Mouse (Mus musculus) G1E (cell line): ENCODE results near the gene Hivep3. TPM values are rescaled to one million over a fixed set of nuclear protein-coding genes. Genes with fewer than 3 reads are reported as not detected.
A peak's percentile ranks its signal among the peaks of the same experiment; 100 is the strongest.

Source experiments
- ATAC-seq: 2 replicates; pipeline ENCODE4 v1.8.0; 2016; ENCODE audit warnings: mild to moderate bottlenecking; ENCODE audit not compliant: insufficient number of reproducible peaks, poor library complexity, low FRiP score, severe bottlenecking; ENCODE audit errors: extremely low read depth
- DNase-seq: peaks from one replicate; pipeline ENCODE4 v3.0.0; 2012; ENCODE audit warnings: low spot score
- H3K27me3 ChIP-seq: 2 replicates; pipeline ENCODE4 v1.6.1; 2012; ENCODE audit warnings: mild to moderate bottlenecking, low read length, inconsistent platforms; ENCODE audit not compliant: insufficient read depth
- H3K36me3 ChIP-seq: replicated peaks from 2 replicates; pipeline ENCODE3; 2012; ENCODE audit warnings: mild to moderate bottlenecking, inconsistent platforms
- H3K4me1 ChIP-seq: 2 replicates; pipeline ENCODE4 v1.6.1; 2012; ENCODE audit warnings: low read depth, low read length, inconsistent platforms, mixed read lengths; ENCODE audit not compliant: insufficient read depth
- H3K4me3 ChIP-seq: 2 replicates; pipeline ENCODE4 v1.5.1; 2012; ENCODE audit warnings: low read depth, mild to moderate bottlenecking, inconsistent platforms, low read length, moderate library complexity, mixed read lengths
- H3K9me3 ChIP-seq: replicated peaks from 2 replicates; pipeline ENCODE4 v1.6.1; 2012; ENCODE audit warnings: inconsistent platforms
- CTCF ChIP-seq: IDR thresholded peaks from 2 replicates; pipeline ENCODE4 v1.5.1; 2012; ENCODE audit warnings: low read depth, low read length, inconsistent platforms, mixed read lengths
- GATA1 ChIP-seq: IDR thresholded peaks from 2 replicates; pipeline ENCODE4 v1.6.1; 2012; ENCODE audit warnings: borderline replicate concordance, low read length, inconsistent platforms, mixed read lengths
- GATA2 ChIP-seq: IDR thresholded peaks from 2 replicates; pipeline ENCODE4 v1.6.1; 2012; ENCODE audit warnings: low read depth, low read length, inconsistent platforms, borderline replicate concordance
- POLR2AphosphoS5 ChIP-seq: IDR thresholded peaks from 2 replicates; pipeline ENCODE4 v1.6.1; 2012; ENCODE audit warnings: low read depth, low read length, inconsistent platforms; ENCODE audit not compliant: insufficient replicate concordance
- TAL1 ChIP-seq: conservative IDR thresholded peaks from 2 replicates; pipeline ENCODE4 v1.6.1; 2012; ENCODE audit warnings: low read depth, low read length, inconsistent platforms, mixed read lengths
- polyA plus RNA-seq: library from polyadenylated mRNA; stranded (reverse); fragments of >175 nt; gene quantifications from 2 replicates; pipeline ENCODE4 v1.2.3, GENCODE M21; 2012
- total RNA-seq, 2 experiments: library from RNA; stranded (forward) in 1 of 2; stranded (reverse) in 1 of 2; fragments of 200-1000 nt in 1 of 2; fragments of >200 nt in 1 of 2; fragmentation: Nextera tagmentation in 1 of 2; gene quantifications; 2 replicates each; pipeline ENCODE4 v1.2.3; 2014 to 2017

Gene Hivep3
- total and polyA plus RNA-seq, 3 experiments, result 0.49 TPM; not detected in 2

DNA sequence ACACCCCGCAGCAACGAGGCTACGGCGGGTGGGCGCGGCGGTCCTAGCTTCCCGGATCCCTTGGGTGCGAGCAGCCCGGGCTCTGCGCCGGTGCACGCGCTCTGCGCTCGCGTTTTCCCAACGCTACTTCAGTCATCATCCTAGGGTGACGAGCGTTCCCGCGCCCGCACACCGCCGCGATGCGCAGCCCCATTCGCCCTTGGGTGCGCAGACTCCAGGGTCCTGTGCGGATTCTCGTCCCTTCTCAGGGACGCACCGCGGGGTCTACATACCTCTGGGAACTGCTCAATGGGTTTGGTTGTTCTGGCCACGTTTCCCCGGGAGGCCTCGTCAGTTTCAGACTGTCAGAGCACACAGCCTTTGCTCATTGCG, 299.4 kb downstream of the Hivep3 start:
- no peaks in the 10 kb centered on the region for H3K27me3 ChIP-seq

GRCm38 (mm10) chr4:120036294-120036693, 302.7 kb downstream of the Hivep3 start:
- DNase-seq, result no peak
- no peaks in the 10 kb centered on the region for H3K4me1 ChIP-seq
- H3K36me3 ChIP-seq, result no peaks in the 10 kb centered on the region
- H3K27me3 ChIP-seq, result no peaks in the 10 kb centered on the region
- no peak overlapping the region for H3K4me3 ChIP-seq
- no peak for ATAC-seq
- TF ChIP-seq GATA1 (no peak), TAL1 (no peak), POLR2AphosphoS5 (no peak), GATA2 (no peak), CTCF (no peak)
- peaks cover 91% of the 10 kb centered on the region for H3K9me3 ChIP-seq

More for the DNA sequence above, 299.4 kb downstream of the Hivep3 start:
- H3K9me3 ChIP-seq, result peaks cover 91% of the 10 kb centered on the region
- no peaks in the 10 kb centered on the region for H3K36me3 ChIP-seq
- no peak for DNase-seq
- H3K4me1 ChIP-seq, result no peaks in the 10 kb centered on the region
- no peak for ATAC-seq
- H3K4me3 ChIP-seq, result peak overlapping the region; percentile 33; the same call in 1 of the 2 replicates
- TF ChIP-seq POLR2AphosphoS5, result no peak

DNA sequence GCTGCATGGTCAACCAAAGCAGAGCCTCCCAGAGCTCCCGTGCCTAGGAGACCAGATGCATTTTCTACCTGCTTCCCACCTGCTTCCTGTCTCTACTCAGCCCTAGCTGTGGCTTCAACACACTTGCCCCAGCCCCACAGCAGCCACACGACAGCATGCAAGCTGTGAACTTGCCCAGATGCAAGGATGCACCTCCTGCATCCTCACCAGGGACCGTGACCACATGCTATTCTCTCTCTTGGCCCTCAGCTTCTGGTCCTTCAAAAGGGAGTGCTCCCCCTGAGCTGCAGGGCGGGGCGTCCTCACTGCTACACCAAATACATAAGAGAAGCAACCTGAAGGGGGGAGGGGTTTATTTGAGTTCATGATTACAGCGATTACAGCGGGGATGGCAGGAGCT, 303.4 kb downstream of the Hivep3 start:
- no peak for ATAC-seq
- TF ChIP-seq POLR2AphosphoS5 (no peak), TAL1 (no peak), CTCF (no peak), GATA2 (no peak), GATA1 (no peak)
- Histone ChIP-seq H3K4me3 (no peak overlapping the region), H3K36me3 (no peaks in the 10 kb centered on the region), H3K27me3 (no peaks in the 10 kb centered on the region), H3K9me3 (peaks cover 92% of the 10 kb centered on the region), H3K4me1 (no peaks in the 10 kb centered on the region)
- DNase-seq, result no peak

DNA sequence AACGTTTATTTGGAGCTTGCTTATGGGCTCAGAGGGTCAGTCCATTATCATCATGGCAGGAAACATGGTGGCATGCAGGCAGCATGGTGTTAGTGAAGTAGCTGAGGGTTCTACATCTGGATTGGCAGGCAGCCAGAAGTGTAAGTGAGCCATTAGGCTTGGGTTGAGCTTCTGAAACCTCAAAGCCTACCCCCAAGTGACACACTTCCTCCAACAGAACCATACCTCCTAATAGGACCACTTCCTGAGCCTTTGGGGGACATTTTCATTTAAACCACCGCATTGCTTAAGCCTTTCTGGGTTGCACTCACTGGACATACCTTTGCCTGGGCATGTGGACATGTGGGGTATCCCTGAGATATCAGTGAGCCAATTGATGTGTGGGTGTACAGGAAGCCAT, 307.9 kb downstream of the Hivep3 start:
- peaks cover 87% of the 10 kb centered on the region for H3K9me3 ChIP-seq
- H3K36me3 ChIP-seq, result no peaks in the 10 kb centered on the region
- no peak for ATAC-seq
- no peak for DNase-seq
- H3K4me1 ChIP-seq, result no peaks in the 10 kb centered on the region
- no peaks in the 10 kb centered on the region for H3K27me3 ChIP-seq
- H3K4me3 ChIP-seq, result no peak overlapping the region
- TF ChIP-seq POLR2AphosphoS5 (no peak), CTCF (no peak), GATA2 (no peak), GATA1 (no peak), TAL1 (no peak)

- DNase-seq (no peak), ATAC-seq (no peak)
- Histone ChIP-seq H3K4me3 (no peak overlapping the region), H3K9me3 (peaks cover 88% of the 10 kb centered on the region), H3K36me3 (no peaks in the 10 kb centered on the region), H3K27me3 (no peaks in the 10 kb centered on the region), H3K4me1 (no peaks in the 10 kb centered on the region)
- TF ChIP-seq CTCF, result no peak
- no peak for TF ChIP-seq GATA1
- TF ChIP-seq GATA2, result no peak
- TF ChIP-seq TAL1, result no peak
- no peak for TF ChIP-seq POLR2AphosphoS5
Measured at GRCm38 (mm10) chr4:120042480-120042879, 308.9 kb downstream of the Hivep3 start.

GRCm38 (mm10) chr4:120044612-120045011, 311.0 kb downstream of the Hivep3 start:
- H3K4me3 ChIP-seq, result no peak overlapping the region
- no peaks in the 10 kb centered on the region for H3K36me3 ChIP-seq
- no peaks in the 10 kb centered on the region for H3K4me1 ChIP-seq
- TF ChIP-seq CTCF (no peak), POLR2AphosphoS5 (no peak), GATA1 (no peak), GATA2 (no peak), TAL1 (no peak)
- DNase-seq (no peak), ATAC-seq (no peak)
- H3K27me3 ChIP-seq, result no peaks in the 10 kb centered on the region
- H3K9me3 ChIP-seq, result peaks cover 86% of the 10 kb centered on the region

DNA sequence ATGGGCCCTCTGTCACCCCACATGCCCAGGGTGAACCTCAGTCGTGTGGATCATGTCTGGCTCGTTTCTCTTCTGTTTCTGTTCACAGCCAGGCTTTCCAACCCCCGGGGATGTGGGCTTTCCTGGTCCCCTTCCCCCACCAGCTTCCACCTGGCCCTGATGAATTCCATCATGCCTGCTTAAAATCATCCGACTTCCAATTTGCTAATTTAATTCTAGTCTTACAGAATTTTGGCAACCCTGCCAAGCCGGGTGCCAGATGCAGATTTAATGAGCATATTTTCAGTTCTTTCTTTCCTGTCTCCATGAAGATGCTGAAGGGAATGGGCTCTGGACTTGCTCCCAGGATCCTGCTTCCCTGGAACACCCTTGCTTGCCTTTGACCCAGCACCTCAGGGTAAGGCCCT, 311.6 kb downstream of the Hivep3 start:
- no peaks in the 10 kb centered on the region for H3K36me3 ChIP-seq
- H3K27me3 ChIP-seq, result no peaks in the 10 kb centered on the region
- H3K4me3 ChIP-seq, result no peak overlapping the region
- no peaks in the 10 kb centered on the region for H3K4me1 ChIP-seq
- DNase-seq (no peak), ATAC-seq (no peak)
- TF ChIP-seq TAL1, result no peak
- no peak for TF ChIP-seq GATA2
- TF ChIP-seq CTCF, result no peak
- H3K9me3 ChIP-seq, result peaks cover 86% of the 10 kb centered on the region
